Mouse (Mus musculus) C2C12 (cell line): ENCODE measurements at regions not wholly inside any gene's neighbourhood (a gene's known extent, or its start where the extent isn't known, plus 50 kb on each side); places are given as distances from the start of the nearest gene placed in this dataset.

Source experiments
- CEBPB ChIP-seq: IDR thresholded peaks from one replicate; pipeline ENCODE4 v1.6.1; 2011; ENCODE audit warnings: low read depth, mild to moderate bottlenecking, control low read depth, moderate library complexity
- CTCF ChIP-seq: IDR thresholded peaks from one replicate; pipeline ENCODE4 v1.5.1; 2011; ENCODE audit not compliant: control insufficient read depth, insufficient read depth, insufficient read length
- FOSL1 ChIP-seq: IDR thresholded peaks from one replicate; pipeline ENCODE4 v1.8.0; 2011; ENCODE audit warnings: mild to moderate bottlenecking, low read length; ENCODE audit not compliant: poor library complexity, insufficient read depth, severe bottlenecking
- MAX ChIP-seq: IDR thresholded peaks from one replicate; pipeline ENCODE4 v1.6.1; 2011; ENCODE audit warnings: mild to moderate bottlenecking, control low read depth
- MYOG ChIP-seq: IDR thresholded peaks from one replicate; pipeline ENCODE4 v1.6.1; 2011; ENCODE audit not compliant: control insufficient read depth, insufficient read length; ENCODE audit errors: extremely low read depth
- USF1 ChIP-seq: IDR thresholded peaks from one replicate; pipeline ENCODE4 v1.6.1; 2011; ENCODE audit warnings: low read depth, mild to moderate bottlenecking, control low read depth, moderate library complexity

GRCm38 (mm10) chr13:106738011-106738410, 198.7 kb downstream of the Ipo11 start:
- TF ChIP-seq CTCF (no peak), FOSL1 (no peak), MYOG (no peak), CEBPB (no peak), USF1 (no peak), MAX (no peak)
